Mouse (Mus musculus) cerebellum, adult 2 months (tissue): ENCODE data around the gene Stap1. TPM values are rescaled to one million over a fixed set of nuclear protein-coding genes. Genes with fewer than 3 reads are reported as not detected.

Experiments used
- DNase-seq, 2 experiments: peaks; one replicate each; pipeline ENCODE4 v3.0.0; 2021
- H3K27ac ChIP-seq: fragments of 200-500 bp; 2 replicates; pipeline ENCODE4 v1.5.1; 2012; ENCODE audit warnings: low read length, control low read depth, inconsistent platforms; ENCODE audit not compliant: insufficient read depth
- H3K27me3 ChIP-seq: fragments of 200-500 bp; 2 replicates; pipeline ENCODE4 v1.6.1; 2012; ENCODE audit warnings: inconsistent platforms, mild to moderate bottlenecking, low read length, moderate library complexity; ENCODE audit not compliant: control insufficient read depth, insufficient read depth
- H3K4me1 ChIP-seq: fragments of 200-500 bp; 2 replicates; pipeline ENCODE4 v1.6.1; 2011; ENCODE audit warnings: low read length; ENCODE audit not compliant: control insufficient read depth, insufficient read depth
- H3K4me3 ChIP-seq: fragments of 200-500 bp; replicated peaks from 2 replicates; pipeline ENCODE3; 2011; ENCODE audit warnings: mild to moderate bottlenecking, low read depth, low read length, control low read depth; ENCODE audit not compliant: insufficient read depth
- CTCF ChIP-seq: fragments of 200-500 bp; IDR thresholded peaks from 2 replicates; pipeline ENCODE4 v1.5.1; 2011; ENCODE audit warnings: low read depth, mild to moderate bottlenecking, control low read depth, low read length, moderate library complexity, borderline replicate concordance; ENCODE audit not compliant: insufficient read depth
- POLR2A ChIP-seq: fragments of 200-500 bp; IDR thresholded peaks from 2 replicates; pipeline ENCODE4 v1.6.1; 2011; ENCODE audit warnings: low read length, control low read depth, borderline replicate concordance; ENCODE audit not compliant: insufficient read depth
- WGBS: fragments of 180-500 bp; shearing (Covaris S2); methylation state at CpG from one replicate; pipeline ENCODE4 v1.1.7; 2018; 5-methylcytosine and 5-hydroxymethylcytosine counted together
- polyA plus RNA-seq: library from polyadenylated mRNA; depleted of rRNA; stranded (reverse); fragments of >200 nt; gene quantifications from 2 replicates; pipeline ENCODE4 v1.2.3, GENCODE M21; 2012; rRNA removed

The Stap1 gene
- polyA plus RNA-seq, 1 experiment: not detected

- Histone ChIP-seq H3K4me1 (no peaks in the 10 kb centered on the region), H3K27ac (no peak overlapping the region), H3K27me3 (no peaks in the 10 kb centered on the region), H3K4me3 (no peak overlapping the region)
- TF ChIP-seq POLR2A (no peak), CTCF (no peak)
- DNase-seq: no peak
- 94% methylated on average over 2 of the region's 2 CpGs for WGBS
These were observed 30.6 kb downstream of the Stap1 start for GRCm38 (mm10) chr5:86102176-86102575.

- Histone ChIP-seq H3K27me3 (no peaks in the 10 kb centered on the region), H3K4me1 (no peaks in the 10 kb centered on the region), H3K4me3 (no peak overlapping the region), H3K27ac (no peak overlapping the region)
- 76% methylated on average over 2 of the region's 2 CpGs for WGBS
- DNase-seq: no peak
- TF ChIP-seq POLR2A (no peak), CTCF (no peak)
These were observed 35.1 kb downstream of the Stap1 start for GRCm38 (mm10) chr5:86106610-86107009.

- Histone ChIP-seq H3K4me3 (no peak overlapping the region), H3K27me3 (no peaks in the 10 kb centered on the region), H3K4me1 (no peaks in the 10 kb centered on the region), H3K27ac (no peak overlapping the region)
- 94% methylated on average over 1 of the region's 1 CpGs for WGBS
- TF ChIP-seq CTCF (no peak), POLR2A (no peak)
- DNase-seq: no peak
These were observed 39.5 kb downstream of the Stap1 start for GRCm38 (mm10) chr5:86111074-86111473.

GRCm38 (mm10) chr5:86113037-86113436 lies 41.5 kb downstream of the Stap1 start:
- DNase-seq: no peak
- WGBS: over 99% methylated on average over 2 of the region's 2 CpGs

GRCm38 (mm10) chr5:86113997-86114396 lies 42.5 kb downstream of the Stap1 start:
- Histone ChIP-seq H3K4me3 (no peak overlapping the region), H3K27ac (no peak overlapping the region), H3K27me3 (no peaks in the 10 kb centered on the region), H3K4me1 (no peaks in the 10 kb centered on the region)
- DNase-seq: no peak
- TF ChIP-seq POLR2A: no peak
- no peak for TF ChIP-seq CTCF
- WGBS: 26% methylated on average over 1 of the region's 1 CpGs

More at GRCm38 (mm10) chr5:86113037-86113436, 41.5 kb downstream of the Stap1 start:
- Histone ChIP-seq H3K27me3 (no peaks in the 10 kb centered on the region), H3K4me1 (no peaks in the 10 kb centered on the region), H3K27ac (no peak overlapping the region), H3K4me3 (no peak overlapping the region)
- TF ChIP-seq POLR2A (no peak), CTCF (no peak)

GRCm38 (mm10) chr5:86118457-86119094 lies 47.0 kb downstream of the Stap1 start:
- TF ChIP-seq CTCF: no peak
- TF ChIP-seq POLR2A: no peak
- H3K27ac ChIP-seq: no peak overlapping the region
- DNase-seq: no peak
- no peaks in the 10 kb centered on the region for H3K4me1 ChIP-seq
- no peaks in the 10 kb centered on the region for H3K27me3 ChIP-seq
- H3K4me3 ChIP-seq: no peak overlapping the region
- WGBS: 95% methylated on average over 9 of the region's 9 CpGs

- no peak for DNase-seq
- TF ChIP-seq CTCF: no peak
- no peak for TF ChIP-seq POLR2A
- Histone ChIP-seq H3K27me3 (no peaks in the 10 kb centered on the region), H3K4me1 (no peaks in the 10 kb centered on the region), H3K4me3 (no peak overlapping the region), H3K27ac (no peak overlapping the region)
- 99% methylated on average over 1 of the region's 1 CpGs for WGBS
These were observed 57.2 kb downstream of the Stap1 start for GRCm38 (mm10) chr5:86128749-86129148.

GRCm38 (mm10) chr5:86129828-86130227 lies 58.3 kb downstream of the Stap1 start:
- no peaks in the 10 kb centered on the region for H3K27me3 ChIP-seq
- H3K4me1 ChIP-seq: no peaks in the 10 kb centered on the region
- H3K27ac ChIP-seq: no peak overlapping the region
- no peak for TF ChIP-seq POLR2A
- no peak for TF ChIP-seq CTCF
- no peak for DNase-seq
- H3K4me3 ChIP-seq: no peak overlapping the region

Other genes with a start within 250 kb of the Stap1 start
- 16.2 and 17.2 TPM in 2 replicates for gene Cenpc1, start 6.2 kb upstream of the Stap1 start, polyA plus RNA-seq
- gene Uba6, start 101.1 kb downstream of the Stap1 start, polyA plus RNA-seq: 8.1 and 8.4 TPM in 2 replicates
- gene Gnrhr, start 126.2 kb downstream of the Stap1 start, polyA plus RNA-seq: not detected in 2 replicates
- not detected in 2 replicates for gene Tmprss11c, start 217.6 kb downstream of the Stap1 start, polyA plus RNA-seq